Mouse (Mus musculus): Measurements from ENCODE around the gene Dock1.
A peak's percentile ranks its signal among the peaks of the same experiment; 100 is the strongest.

Gene Dock1

DNA sequence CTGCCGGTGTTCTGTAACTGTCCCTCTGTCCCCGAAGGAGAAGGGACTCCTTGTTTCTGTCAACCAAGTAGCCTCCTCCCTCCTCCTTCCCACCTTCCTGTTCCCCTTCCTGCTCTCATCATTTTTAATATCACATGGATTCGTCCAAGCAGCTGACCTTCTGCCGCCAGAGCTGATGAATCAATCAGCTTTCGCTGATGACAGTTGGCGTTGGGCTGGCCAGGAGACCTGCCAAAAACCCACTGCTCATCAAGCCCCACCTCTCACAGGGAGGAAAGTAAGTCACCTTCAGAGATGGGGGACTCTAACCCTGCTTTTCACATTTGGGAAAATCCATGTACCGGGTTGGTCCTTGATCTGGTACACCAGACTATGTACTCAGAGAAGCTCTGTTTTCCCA is 87.2 kb downstream of the Dock1 start:
- DNase-seq, result no peak

DNA sequence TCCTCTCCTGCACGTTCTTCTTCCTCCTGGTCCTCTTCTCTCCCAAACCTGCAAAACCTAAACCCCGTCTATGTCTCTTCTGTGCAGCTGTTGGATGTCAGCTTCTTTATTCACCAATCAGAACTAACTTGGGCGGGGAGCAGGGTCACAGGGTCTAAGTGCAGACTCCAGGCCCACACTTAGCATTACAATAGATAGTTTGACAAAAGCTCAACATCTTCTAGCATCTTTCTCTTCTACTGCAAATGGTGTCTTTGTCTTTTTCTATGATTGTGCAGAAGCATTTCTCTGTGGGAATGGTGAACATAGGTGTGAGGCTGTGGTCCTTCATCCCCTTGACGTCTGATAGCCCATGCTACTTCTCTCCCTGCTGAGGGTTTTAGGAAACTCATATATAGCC is 91.3 kb downstream of the Dock1 start:
- no peak for DNase-seq

DNA sequence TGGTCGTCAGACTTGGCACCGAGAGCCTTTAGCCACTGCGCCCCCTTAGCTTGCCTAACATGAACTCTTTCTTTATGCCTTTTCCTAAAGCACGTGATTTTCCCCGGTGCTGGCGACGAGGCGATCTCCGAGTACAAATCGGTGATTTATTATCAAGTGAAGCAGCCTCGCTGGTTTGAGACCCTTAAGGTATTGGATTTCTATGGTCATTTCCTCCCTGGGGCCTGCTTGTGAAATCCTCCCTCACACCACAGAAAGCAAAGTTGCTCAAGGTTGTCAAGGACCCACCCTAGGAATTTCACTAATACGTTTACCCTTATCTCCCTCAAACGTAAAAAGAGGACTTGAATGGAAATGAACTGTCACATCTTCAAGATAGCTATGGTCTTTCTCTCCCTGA is 94.7 kb downstream of the Dock1 start:
- DNase-seq, result no peak

DNA sequence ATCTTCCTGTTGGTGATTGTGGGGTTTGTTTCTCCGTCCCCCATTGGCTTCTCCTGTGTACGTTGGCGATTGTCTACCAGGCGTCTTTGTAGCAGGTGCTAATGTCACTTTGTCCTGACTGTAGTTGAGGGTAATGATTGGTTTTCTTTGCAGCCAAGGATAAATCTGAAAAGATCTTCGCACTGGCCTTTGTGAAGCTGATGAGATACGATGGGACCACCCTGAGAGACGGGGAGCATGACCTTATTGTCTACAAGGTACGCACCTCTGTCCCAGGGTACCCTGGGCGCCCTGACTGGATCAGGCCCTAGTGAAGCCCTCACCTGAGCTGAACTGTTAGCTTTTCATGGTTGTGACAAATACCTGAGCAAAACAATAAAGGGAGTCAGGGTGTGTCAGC is 100.9 kb downstream of the Dock1 start:
- DNase-seq, result no peak

DNA sequence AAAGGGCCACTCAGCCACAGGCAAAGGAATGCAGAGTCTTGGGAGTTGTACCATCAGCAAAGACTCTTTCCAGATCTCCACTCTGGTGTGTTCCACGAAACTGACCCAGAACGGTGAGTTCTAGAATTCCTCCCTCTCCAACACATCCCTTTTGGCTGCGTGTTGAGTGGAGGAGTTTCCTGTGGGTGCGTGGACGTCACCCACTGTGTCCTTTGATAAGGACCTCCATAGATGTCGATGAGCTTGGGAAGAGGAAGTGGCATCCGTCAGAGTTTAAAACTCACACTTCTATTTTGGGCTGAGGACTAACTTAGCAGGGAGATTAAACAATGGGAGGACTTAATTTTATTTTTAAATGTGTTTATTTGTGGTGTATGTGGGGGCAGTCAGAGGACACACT is 101.9 kb downstream of the Dock1 start:
- no peak for DNase-seq

DNA sequence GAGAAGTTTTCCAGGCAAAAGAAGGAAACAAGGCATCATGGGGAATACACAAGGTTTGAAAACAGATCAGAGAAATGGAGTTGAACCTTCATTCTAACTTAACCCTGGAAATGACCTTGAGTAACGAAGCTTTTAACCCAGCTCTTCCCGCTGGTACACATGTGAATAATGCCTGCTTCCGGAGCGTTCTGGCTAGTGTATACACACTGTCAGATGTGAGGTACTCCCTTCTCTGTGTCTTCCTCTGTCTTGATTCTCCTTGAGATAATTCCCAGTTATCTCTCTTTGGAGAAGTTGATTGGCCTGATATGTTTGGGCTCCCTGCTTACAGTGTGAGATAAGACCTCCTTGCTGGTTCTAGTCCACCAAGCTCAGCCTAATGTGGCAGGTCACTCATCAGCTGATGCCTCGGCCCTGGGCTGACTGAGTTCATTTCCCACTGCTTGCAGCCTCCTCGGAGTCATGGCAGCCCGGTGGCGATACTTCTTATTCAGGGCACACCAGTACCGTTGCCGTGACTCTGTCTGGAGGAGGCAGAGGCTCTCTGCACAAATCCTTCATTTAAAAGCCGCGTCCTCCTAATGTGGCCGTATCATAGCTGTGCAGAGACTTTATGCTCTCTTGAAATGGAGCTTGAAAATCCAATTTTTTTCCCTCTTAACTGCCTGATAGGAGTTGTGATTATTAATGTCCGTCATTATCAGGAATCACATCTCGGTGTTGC is 102.6 kb downstream of the Dock1 start:
- DNase-seq, result no peak

DNA sequence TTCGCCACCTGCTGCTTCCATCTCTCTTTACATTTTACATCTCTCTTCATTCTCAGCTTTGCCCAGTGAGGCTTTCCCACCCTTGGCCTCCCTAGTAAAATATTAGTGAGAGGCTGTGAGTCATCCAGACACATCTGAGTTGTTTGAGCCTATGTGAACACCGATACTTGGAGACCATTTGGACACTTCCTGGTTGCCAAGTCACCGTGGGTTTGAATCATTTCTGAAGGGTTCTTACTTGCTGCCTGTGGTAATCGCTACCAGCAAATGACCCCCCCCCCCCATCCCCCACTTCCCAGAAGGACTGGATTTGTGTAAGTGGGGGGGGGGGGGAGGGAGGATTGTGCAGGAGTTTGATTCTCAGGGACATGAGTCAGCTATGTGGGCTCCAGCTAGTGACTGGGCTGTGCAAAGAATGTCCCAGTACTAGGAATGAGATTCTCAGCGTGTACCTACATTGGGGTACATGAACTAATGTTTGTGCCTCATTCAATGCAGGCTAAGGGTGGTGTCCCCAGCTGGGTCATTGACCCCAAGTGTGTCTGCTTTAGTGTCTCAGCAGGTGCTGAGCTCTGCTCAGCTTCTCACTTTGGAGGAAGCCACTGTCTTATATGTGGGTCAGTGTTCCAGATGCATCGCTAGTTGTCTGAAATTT is 103.4 kb downstream of the Dock1 start:
- DNase-seq, result peak; percentile 23

DNA sequence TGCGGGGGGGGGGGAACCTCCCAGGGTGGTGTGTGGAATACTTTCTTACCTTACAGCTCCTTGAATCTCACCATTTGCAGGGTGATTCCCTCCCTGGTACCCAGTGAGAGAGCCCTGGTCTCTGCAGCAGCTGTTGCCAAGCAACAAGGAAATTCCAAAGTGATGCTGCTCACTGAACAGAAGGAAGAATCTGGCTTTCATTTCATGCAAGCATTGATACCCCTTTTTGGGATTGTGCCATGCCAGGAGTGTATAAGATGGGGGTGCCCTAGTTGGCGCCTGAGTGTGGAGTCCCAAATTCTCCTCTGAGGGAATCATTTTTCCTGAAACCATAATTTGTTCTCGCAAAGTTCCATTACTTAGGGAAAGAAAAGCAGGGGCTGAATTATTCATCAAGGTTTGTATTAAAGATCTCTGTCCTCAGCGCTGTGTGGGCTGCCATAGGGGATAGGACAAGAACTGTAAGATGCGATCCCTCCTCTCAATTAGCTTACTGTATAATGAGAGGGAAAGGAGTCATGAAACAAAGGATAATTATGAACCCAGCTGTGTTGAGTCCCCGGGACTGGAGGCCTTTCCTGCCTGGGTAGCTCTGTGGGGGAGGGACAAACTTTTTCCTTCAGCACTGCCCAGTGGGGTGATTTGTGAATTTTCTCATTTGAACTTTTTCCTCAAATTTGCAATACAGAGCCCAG is 104.2 kb downstream of the Dock1 start:
- DNase-seq, result peak; percentile 72

DNA sequence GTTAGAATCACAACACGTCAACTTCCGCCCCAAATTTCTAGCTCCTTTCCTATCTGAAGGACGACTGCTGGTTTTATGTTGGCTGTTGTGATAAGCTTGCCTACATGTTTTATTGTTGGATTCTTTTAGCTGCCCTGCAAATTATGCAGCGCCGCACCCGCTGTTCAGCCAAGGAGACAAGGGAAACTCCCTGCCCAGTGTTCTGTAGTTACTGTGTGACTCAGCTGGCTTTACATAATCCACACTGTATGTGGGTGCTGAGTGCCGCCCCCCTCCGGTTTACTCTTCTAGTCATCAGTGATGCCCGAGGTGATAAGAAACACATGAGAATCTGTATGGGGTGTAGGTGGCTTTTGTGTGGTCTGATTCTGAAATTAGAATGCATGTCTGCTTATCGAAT is 105.2 kb downstream of the Dock1 start:
- no peak for DNase-seq

DNA sequence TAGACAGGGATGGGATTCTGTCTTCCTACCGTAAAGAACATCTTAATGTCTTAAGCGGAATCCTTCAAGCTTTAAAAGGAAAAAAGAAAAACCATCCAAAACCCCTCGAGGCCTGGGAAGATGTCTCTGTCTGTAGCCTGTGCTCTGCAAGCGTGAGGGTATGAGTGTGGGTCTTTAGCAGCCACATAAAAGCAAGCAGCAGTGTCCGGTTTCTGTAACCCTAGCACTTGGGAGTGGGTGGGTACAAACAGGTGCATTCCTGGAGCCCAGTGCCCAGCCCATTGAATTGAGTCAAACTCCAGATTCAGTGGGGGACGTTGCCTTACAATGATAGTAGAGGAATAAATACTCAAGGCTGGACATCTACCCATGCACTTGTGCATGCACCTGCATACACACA is 105.9 kb downstream of the Dock1 start:
- DNase-seq, result no peak

DNA sequence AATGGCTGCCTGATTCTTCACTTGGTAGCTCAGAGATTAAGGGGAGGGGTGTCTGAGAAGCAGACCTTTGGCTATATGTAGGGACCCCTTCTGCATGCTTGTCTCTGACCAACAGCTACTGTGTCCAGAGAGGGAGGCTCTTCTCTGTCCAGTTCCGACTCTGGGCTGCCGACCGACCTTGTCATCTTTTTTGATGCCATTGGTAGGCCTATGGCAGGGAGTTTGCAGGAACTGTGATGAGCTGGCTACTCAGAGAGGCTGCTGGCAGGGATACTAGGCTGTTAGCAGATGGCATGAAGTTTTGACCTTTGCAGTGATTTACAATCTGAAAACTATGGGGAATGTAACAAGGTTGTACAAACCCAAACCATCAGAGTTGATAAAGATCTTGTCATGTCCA is 109.3 kb downstream of the Dock1 start:
- no peak for DNase-seq

DNA sequence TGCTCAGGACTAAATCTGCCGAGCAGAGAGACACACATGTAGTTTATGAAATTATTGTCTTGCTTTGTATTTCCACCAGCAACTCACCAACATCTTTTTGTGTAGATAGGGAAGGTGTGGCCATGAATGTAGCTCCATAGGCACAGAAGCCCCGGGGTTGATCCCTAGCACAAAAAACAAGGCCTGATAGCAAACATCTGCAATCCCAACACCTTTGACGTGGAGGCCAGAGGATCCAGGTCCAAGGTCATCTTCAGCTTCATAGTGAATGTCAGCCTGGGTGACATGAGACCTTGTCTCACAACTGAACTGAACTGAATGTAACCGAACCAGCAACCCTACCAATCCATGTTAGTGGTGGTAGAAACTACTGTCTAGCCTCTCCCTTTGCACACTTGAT is 116.7 kb downstream of the Dock1 start:
- no peak for DNase-seq

DNA sequence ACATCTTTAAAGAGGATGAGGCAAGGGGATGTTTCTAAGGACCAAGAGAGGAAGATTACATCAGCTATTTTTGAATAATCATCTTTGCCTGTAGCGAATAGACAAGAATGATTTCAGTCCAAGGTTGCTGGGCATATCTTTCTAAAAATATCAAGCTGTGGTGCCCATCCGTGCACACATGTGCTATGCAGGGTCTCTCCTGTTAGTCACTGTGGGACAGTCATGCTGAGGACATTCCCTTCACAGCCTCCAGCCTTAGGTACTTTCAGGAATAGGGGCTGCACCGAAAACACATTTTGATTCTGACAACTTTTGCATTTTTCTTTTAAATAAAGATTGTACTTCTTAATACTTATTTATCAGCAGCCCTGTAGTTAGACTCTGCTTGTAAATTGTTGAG is 124.4 kb downstream of the Dock1 start:
- DNase-seq, result no peak

DNA sequence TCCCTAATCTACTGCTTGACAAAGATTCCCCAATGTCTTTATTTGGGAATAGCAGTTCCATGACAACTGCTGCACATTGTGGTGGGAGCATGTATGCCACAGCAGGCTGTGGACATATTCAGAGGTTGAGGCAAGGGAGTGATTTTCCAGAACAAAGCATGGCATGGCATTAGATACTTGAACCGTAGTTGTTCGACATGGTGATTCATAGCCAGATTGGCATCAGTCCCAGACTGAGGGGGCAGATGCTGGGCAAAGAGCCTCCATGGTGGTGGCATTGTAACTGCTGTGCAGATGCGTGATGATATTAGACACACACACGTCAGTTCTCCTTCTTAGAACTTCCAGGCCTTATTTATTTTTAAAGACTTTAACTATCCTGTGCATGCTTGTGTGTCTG is 129.6 kb downstream of the Dock1 start:
- DNase-seq, result no peak

DNA sequence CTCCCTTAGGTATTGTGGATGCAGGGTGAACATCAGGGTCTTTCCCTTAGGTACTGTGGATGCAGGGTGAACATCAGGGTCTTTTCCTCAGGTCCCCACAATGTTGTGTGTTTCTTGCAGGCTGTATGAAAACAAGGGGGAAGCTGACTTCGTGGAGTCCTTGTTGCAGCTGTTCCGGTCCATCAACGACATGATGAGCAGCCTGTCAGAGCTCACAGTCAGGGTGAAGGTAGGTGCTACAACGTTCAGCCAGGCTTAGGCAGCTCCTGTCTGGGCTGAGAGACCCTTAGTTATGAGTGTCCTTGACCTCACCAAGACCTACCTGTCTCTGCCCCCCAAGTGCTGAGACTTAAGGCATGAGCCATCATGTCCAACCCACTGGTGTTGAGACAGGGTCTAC is 134.0 kb downstream of the Dock1 start:
- no peak for DNase-seq

DNA sequence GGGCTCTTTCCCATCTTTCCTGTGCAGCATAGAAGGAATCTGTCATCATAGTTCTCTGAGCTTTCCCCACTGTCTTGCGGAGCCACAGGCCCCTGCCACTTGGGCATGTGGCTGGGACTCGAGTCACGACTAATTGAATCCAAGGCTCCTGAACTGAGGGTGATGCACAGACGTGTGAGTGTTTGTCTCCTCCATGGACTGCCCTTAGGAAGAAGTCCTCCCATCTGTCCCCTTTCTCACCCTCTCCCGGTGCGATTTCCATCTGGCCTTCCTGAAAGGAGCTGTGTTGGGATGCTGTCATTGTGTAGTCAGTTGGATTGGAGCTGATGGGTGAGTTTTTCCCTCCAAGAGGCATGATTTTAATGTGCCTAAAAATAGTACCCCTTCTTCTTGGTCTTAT is 136.3 kb downstream of the Dock1 start:
- no peak for DNase-seq

DNA sequence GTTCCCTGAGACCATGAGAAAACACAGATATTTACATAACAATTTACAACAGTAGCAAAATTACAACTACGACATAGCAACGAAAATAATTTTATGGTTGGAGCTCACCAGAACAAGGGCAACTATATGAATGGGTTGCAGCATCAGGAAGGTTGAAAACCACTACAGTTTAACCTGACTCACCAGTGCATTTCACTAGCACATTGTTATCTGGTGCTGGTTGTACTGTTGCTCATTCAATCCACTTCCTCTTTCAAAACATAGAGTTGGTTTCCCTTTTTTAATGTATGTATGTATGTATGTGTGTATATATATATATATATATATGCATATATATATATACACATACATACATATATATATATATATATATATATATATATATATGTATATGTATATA is 138.0 kb downstream of the Dock1 start:
- DNase-seq, result no peak

DNA sequence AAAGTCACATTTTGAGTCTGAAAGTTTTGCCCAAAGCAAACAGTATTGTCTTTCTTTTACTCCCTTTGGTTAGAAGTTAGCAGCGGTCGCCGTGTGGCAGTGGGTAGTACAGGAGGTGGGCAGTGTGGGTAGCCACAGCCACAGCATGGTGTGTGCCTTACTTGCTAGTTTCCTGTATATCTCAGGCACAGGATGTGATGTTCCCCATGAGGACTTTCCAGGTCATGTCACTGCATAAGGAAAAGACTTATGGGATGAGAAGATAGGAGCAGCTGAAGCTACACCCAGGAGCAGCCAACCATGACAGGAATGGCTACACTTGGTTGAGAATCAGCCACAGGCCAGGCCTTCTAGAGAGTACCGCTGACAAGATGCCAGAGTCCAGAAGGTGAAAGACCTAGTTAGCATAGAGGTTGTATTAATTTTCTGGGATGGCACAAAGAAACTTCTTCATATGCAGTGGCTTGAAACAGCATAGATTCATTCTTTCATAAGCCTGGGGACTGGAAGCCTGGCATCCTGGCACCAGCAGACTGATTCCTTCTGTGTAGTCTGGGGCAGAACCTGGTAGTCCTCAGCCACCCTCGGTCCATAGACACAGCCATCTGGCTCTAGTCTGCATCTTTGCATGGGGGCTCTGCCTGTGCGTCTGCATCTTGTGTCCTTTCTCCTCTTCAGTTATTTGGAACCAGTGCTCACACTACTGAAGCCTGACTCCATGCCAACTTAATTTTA is 139.0 kb downstream of the Dock1 start:
- no peak for DNase-seq

DNA sequence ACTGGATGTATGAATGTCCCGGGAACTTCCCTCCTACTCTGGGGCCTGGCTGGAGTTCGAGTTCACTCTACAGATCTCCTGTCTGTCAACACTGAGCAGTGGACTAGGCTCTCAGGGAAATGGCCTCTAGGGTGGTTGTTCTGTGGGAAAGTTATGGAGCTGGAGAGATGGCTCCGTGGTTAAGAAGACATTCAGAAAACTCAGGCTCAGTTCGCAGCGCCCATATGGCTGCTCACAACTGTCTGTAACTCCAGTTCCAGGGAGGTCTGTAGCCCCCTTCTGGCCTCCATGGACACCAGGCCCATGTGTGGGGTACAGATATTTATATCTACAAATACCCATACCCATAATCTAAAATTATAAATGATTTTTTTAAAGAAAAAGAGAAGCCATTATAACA is 148.0 kb downstream of the Dock1 start:
- no peak for DNase-seq

DNA sequence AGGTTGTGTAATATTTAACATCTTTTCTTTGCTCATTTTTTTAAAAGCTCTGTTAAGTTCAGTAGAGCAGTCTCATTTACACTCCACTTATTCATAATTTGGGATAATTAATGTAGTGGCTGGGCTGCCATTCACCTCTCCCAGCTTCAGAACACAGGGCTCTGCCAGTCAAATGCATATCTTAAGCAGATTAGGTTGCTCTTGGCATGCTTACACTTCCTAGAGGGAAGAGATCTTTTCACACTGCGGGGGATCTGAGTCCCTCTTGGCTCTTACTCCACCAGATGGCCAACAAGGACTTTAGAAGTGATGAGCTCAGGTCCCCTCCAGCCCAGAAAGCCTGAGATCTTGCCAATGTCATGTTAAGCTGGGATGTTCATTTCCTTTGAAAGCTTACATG is 150.8 kb downstream of the Dock1 start:
- peak; percentile 61 for DNase-seq

DNA sequence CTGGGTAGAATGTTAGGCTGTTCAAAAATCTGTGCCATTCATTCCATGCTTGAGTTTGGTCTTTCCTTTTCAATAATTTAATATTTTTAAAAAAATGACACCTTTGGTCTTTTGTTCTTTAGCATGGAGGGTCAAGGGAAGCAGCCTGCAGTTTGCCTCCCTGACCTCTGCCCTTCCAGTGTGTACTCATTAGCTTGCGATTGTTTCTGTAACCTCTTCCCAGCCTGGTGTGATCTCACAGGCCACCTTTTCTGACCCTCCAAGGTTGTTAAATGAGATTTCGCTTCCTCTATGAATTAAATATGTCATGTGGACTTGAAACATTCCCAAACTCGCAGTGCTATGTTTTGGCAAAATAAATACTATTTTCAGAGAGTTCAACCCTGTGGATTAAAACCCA is 151.6 kb downstream of the Dock1 start:
- no peak for DNase-seq

DNA sequence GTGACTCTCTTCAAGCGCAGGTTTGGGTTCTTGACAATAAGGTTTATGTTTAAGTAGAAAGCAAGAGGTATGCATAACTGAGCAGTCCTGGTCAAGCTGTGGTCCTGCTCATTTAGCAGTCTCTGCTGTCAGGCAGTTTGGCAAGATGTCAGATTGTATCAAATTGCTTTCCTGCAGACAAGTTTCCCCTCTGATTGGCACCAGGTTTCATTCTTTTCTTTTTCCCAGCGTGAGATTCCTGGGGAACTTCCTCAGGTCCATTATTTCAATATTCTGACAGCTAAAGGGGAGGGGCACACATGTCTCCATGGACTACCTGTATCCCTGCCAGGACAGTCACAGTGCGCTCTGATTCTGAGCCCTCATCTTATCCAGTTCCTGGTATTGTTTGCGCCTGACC is 153.4 kb downstream of the Dock1 start:
- DNase-seq, result no peak

DNA sequence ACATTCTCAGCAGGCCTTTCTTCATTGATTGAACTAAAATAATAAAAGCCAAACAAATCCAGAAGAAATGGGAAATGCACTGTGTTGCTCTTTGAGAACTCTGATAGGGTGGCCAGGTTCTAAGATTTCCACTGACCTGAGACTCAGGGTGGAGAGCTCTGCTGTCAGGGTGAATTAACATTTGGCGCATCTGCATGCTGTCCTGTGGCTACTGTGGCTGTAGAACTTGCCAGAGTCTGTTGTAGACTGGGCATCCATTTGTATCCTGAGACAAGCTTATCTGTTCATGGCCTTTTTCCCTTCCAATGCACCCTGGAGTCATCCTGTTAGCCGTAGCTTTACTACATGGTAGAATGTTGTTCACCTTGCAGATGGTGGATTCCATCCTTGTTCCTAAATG is 169.6 kb downstream of the Dock1 start:
- DNase-seq, result no peak

DNA sequence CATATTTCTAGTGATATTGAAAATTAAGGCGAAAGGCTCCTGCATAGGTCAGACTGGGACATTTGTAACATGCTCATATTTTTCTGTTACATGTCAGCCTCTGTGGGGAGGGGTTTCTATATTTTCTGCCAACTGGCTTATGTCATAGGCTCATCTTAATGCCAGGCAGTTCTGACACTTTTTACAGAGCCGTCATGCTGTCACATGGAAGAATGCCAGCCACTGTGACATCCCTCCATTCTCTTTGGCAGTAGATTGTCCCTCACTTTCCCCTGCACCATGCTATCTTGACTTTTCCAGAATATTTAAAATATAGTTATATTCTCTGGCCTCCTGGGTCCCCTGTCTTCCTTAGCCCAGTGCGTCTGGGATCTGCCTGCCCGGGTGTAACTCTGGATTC is 172.3 kb downstream of the Dock1 start:
- DNase-seq, result no peak

All from retina, postnatal 1 day (tissue).